Mouse (Mus musculus) heart, embryonic 16.5 days (tissue): Measurements from ENCODE around the gene Dppa2. TPM values are rescaled to one million over a fixed set of nuclear protein-coding genes. Genes with fewer than 3 reads are reported as not detected.
"Not testable (repeated sequence)": the region's sequence is repeated elsewhere in the genome, so short reads cannot be mapped to it uniquely, and the experiment has no call there.

ENCODE experiments used
- ATAC-seq: fragments of 200-750 bp; cut with Nextera tagmentation; replicated peaks from 2 replicates; pipeline ENCODE4 v1.8.0; 2017; ENCODE audit warnings: moderate number of reproducible peaks; ENCODE audit not compliant: insufficient read depth, low FRiP score; ENCODE audit errors: extremely low read depth
- H3K27ac ChIP-seq: fragments of 300-500 bp; sonication (generic); 2 replicates; pipeline ENCODE4 v1.5.1; 2014; ENCODE audit warnings: mild to moderate bottlenecking, low read length, control low read depth, moderate library complexity
- H3K27me3 ChIP-seq: fragments of 300-500 bp; sonication (generic); 2 replicates; pipeline ENCODE4 v1.6.1; 2014; ENCODE audit warnings: low read length, mixed read lengths; ENCODE audit not compliant: control insufficient read depth, insufficient read depth
- H3K36me3 ChIP-seq: fragments of 300-500 bp; sonication (generic); 2 replicates; pipeline ENCODE4 v1.6.1; 2014; ENCODE audit not compliant: control insufficient read depth, insufficient read depth
- H3K4me1 ChIP-seq: fragments of 300-500 bp; sonication (generic); 2 replicates; pipeline ENCODE4 v1.6.1; 2014; ENCODE audit warnings: low read length, mixed read lengths; ENCODE audit not compliant: control insufficient read depth, insufficient read depth
- H3K4me2 ChIP-seq: fragments of 300-500 bp; sonication (generic); 2 replicates; pipeline ENCODE4 v1.6.1; 2014; ENCODE audit warnings: low read depth, mild to moderate bottlenecking, control low read depth, low read length
- H3K4me3 ChIP-seq: fragments of 300-500 bp; sonication (generic); 2 replicates; pipeline ENCODE4 v1.5.1; 2014; ENCODE audit warnings: mild to moderate bottlenecking, control low read depth, low read length
- H3K9ac ChIP-seq: fragments of 300-500 bp; sonication (generic); 2 replicates; pipeline ENCODE4 v1.6.1; 2014; ENCODE audit warnings: low read length, control low read depth
- H3K9me3 ChIP-seq: fragments of 300-500 bp; sonication (generic); replicated peaks from 2 replicates; pipeline ENCODE4 v1.6.1; 2016; ENCODE audit warnings: low read length; ENCODE audit not compliant: control insufficient read depth
- WGBS: fragments of 180-500 bp; shearing (Covaris S2); extraction: QIAGEN DNeasy Blood & Tissue Kit; methylation state at CpG from one replicate; pipeline ENCODE4 v1.1.7; 2014; 5-methylcytosine and 5-hydroxymethylcytosine counted together
- polyA plus RNA-seq: library from polyadenylated mRNA; unstranded; fragments of >200 nt; fragmentation: Nextera tagmentation; extraction: Ambion mirVana; gene quantifications from 2 replicates; pipeline ENCODE4 v1.2.1, GENCODE M21; 2015

Dppa2 gene
- polyA plus RNA-seq, 1 experiment from 2014 or later, result not detected

GRCm38 (mm10) chr16:48285517-48285916, 18.2 kb upstream of the Dppa2 start:
- H3K4me1 ChIP-seq, result no peaks in the 10 kb centered on the region
- H3K4me3 ChIP-seq, result no peak overlapping the region

GRCm38 (mm10) chr16:48297384-48298136, 6.1 kb upstream of the Dppa2 start:
- no peaks in the 10 kb centered on the region for H3K27me3 ChIP-seq
- no peaks in the 10 kb centered on the region for H3K9me3 ChIP-seq
- H3K4me1 ChIP-seq, result no peaks in the 10 kb centered on the region; the same call in 1 of the 2 replicates
- H3K9ac ChIP-seq, result no peak overlapping the region
- no peak overlapping the region for H3K4me2 ChIP-seq
- no peaks in the 10 kb centered on the region for H3K36me3 ChIP-seq
- WGBS, result 37% methylated on average over 14 of the region's 14 CpGs
- no peak overlapping the region for H3K27ac ChIP-seq
- no peak overlapping the region for H3K4me3 ChIP-seq
- no peak for ATAC-seq

More at GRCm38 (mm10) chr16:48285517-48285916, 18.2 kb upstream of the Dppa2 start:
- H3K27ac ChIP-seq, result no peak overlapping the region
- ATAC-seq, result no peak
- H3K36me3 ChIP-seq, result no peaks in the 10 kb centered on the region
- H3K27me3 ChIP-seq, result no peaks in the 10 kb centered on the region
- H3K9ac ChIP-seq, result no peak overlapping the region
- H3K9me3 ChIP-seq, result no peaks in the 10 kb centered on the region
- WGBS, result 89% methylated on average over 4 of the region's 4 CpGs
- H3K4me2 ChIP-seq, result no peak overlapping the region

- WGBS, result 69% methylated on average over 3 of the region's 3 CpGs
- H3K4me3 ChIP-seq, result no peak overlapping the region
- no peaks in the 10 kb centered on the region for H3K36me3 ChIP-seq
- H3K27me3 ChIP-seq, result no peaks in the 10 kb centered on the region
- H3K4me1 ChIP-seq, result no peaks in the 10 kb centered on the region; the same call in 1 of the 2 replicates
- H3K9me3 ChIP-seq, result no peaks in the 10 kb centered on the region
- no peak overlapping the region for H3K9ac ChIP-seq
- no peak for ATAC-seq
- H3K27ac ChIP-seq, result no peak overlapping the region
- no peak overlapping the region for H3K4me2 ChIP-seq
These were observed 3.8 kb upstream of the Dppa2 start for GRCm38 (mm10) chr16:48299884-48300283.

DNA sequence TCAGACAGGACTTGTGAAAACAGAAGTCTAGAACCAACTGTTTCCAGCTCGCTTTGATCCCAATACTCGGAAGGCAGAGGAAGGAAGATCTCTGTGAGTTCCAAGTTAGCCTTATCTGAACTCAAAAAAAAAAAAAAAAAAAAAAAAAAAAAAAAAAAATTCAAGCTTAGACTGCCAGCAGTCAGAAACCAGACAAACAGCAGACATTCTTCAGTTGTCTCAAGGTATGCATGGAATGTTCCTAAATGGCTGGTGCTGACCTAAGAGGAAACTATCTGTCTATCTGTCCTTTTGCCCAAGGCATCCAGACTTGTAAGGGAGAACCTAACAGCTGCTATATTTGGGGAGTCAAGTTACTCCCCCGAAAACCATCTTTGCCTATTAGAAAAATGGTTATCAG, 275 bp downstream of the Dppa2 start:
- no peaks in the 10 kb centered on the region for H3K36me3 ChIP-seq
- no peak overlapping the region for H3K27ac ChIP-seq
- no peak overlapping the region for H3K4me3 ChIP-seq
- H3K9me3 ChIP-seq, result no peaks in the 10 kb centered on the region
- H3K4me1 ChIP-seq, result no peaks in the 10 kb centered on the region
- ATAC-seq, result no peak
- H3K27me3 ChIP-seq, result no peaks in the 10 kb centered on the region
- H3K9ac ChIP-seq, result no peak overlapping the region
- 43% methylated on average over 3 of the region's 3 CpGs for WGBS
- H3K4me2 ChIP-seq, result no peak overlapping the region

- H3K4me2 ChIP-seq, H3K4me3 ChIP-seq, H3K4me1 ChIP-seq, H3K36me3 ChIP-seq, H3K9me3 ChIP-seq, H3K27me3 ChIP-seq, H3K9ac ChIP-seq, H3K27ac ChIP-seq, ATAC-seq: not testable (repeated sequence)
- 88% methylated on average over 10 of the region's 10 CpGs for WGBS
These were observed 5.2 kb downstream of the Dppa2 start for GRCm38 (mm10) chr16:48308916-48309315.

DNA sequence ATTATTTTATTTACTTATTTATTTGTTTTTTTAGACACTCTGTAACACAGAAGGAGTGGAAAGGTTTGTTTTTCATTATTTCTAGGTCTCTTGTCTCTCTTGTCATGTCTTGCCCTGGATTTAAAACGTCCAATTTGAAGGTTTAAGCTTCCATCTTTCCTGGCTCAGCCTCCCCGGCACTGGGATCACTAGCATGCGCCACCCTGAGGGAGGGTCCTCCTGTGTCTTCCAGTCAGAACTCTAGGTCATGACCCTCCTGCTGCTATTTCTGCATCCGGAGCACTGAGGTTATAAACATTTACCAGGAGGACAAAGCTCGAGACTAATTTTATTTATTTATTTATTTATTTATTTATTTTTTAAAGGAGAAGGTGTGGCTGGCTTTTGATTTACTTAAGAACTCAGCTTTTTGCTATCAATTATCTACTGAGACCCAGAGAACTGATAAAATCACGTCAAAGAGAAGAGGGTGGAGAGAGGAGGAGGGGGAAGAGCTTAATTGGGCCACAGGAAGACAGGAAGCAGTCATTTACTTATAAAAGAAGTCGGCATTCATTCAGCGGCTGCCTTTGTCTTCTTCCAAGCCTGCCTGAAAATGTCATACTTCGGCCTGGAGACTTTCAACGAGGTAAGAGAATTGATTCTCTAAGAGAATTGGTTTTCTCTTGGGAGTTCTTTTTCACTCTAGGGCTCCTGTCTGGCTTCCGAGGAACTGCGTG, 6.4 kb downstream of the Dppa2 start:
- Histone ChIP-seq H3K27me3 (no peaks in the 10 kb centered on the region), H3K4me2 (no peak overlapping the region), H3K4me1 (no peaks in the 10 kb centered on the region), H3K9ac (no peak overlapping the region), H3K27ac (no peak overlapping the region), H3K9me3 (peaks cover 3% of the 10 kb centered on the region; the same call in 1 of the 2 replicates), H3K4me3 (no peak overlapping the region), H3K36me3 (no peaks in the 10 kb centered on the region)
- no peak for ATAC-seq
- 73% methylated on average over 12 of the region's 12 CpGs for WGBS

DNA sequence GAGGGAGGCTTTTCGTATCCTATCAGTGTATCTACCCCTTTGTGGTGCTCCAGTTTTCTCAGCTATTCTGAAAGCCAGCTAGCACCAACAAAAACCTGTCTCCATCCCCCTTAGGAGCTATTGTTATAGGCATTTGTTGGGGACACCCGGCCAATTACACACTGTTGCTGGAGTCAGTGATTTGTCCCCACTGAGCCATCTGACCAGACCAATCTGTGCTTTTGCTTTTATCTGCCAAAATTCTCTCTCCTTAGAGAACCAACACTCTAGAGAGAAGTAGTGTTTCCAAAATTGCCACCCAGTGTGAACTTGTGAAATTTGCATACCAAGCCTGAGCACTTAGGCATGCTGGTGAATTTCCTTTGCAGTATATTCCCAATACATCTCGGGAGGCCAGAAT, 11.6 kb downstream of the Dppa2 start:
- Histone ChIP-seq H3K27ac (no peak overlapping the region), H3K4me3 (no peak overlapping the region), H3K9ac (no peak overlapping the region), H3K4me1 (no peaks in the 10 kb centered on the region), H3K27me3 (no peaks in the 10 kb centered on the region), H3K9me3 (peaks cover 3% of the 10 kb centered on the region; the same call in 1 of the 2 replicates), H3K36me3 (no peaks in the 10 kb centered on the region), H3K4me2 (no peak overlapping the region)
- ATAC-seq, result no peak
- 94% methylated on average over 3 of the region's 3 CpGs for WGBS

DNA sequence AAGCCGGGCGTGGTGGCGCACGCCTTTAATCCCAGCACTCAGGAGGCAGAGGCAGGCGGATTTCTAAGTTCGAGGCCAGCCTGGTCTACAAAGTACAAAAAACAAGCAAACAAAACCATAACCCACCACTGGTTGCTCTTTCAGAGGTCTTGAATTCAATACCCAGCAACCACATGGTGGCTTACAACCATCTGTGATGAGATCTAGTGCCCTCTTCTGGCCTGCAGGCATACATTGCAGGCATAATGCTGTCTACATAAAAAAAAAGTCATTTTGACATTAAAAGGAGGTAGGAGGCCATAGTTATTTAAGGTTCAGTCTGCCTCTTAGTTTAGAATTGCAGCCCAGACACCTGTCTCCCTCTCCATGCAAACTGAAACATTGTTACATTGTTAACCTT, 17.1 kb downstream of the Dppa2 start:
- Histone ChIP-seq H3K4me3 (no peak overlapping the region), H3K36me3 (no peaks in the 10 kb centered on the region), H3K9ac (no peak overlapping the region), H3K27ac (no peak overlapping the region), H3K27me3 (no peaks in the 10 kb centered on the region), H3K9me3 (no peaks in the 10 kb centered on the region), H3K4me2 (no peak overlapping the region), H3K4me1 (no peaks in the 10 kb centered on the region)
- WGBS, result 90% methylated on average over 6 of the region's 6 CpGs
- no peak for ATAC-seq

DNA sequence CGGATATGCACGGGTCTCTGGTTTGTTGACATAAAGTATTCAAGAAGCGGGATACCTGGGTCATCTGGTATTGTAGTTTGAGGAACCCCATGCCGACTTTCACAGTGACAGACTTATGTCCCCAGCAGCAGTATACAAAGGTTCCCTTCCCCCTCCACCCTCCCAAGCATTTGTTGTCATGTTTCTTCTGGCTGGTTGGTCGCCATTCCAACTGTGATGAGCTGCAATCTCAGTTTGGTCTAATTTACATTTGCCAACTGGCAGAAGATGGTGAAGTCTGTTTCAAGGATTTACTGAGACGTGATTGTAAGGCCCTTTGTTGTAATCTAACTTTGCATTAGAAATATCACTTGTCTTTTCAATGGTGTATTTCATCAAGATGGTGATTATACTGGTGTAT, 19.4 kb downstream of the Dppa2 start:
- ATAC-seq, result no peak
- Histone ChIP-seq H3K36me3 (no peaks in the 10 kb centered on the region), H3K27ac (no peak overlapping the region), H3K4me3 (no peak overlapping the region), H3K27me3 (no peaks in the 10 kb centered on the region), H3K4me2 (no peak overlapping the region), H3K4me1 (no peaks in the 10 kb centered on the region), H3K9ac (no peak overlapping the region), H3K9me3 (no peaks in the 10 kb centered on the region)
- 69% methylated on average over 6 of the region's 6 CpGs for WGBS
